Mouse (Mus musculus) CD4-positive, CD25-positive, alpha-beta regulatory T cell, adult 4 months (primary cell): ENCODE data around the gene Gpr152. TPM values are rescaled to one million over a fixed set of nuclear protein-coding genes. Genes with fewer than 3 reads are reported as not detected.

Experiments used
- ATAC-seq: one replicate; pipeline ENCODE4 v1.8.0; 2017
- polyA plus RNA-seq, 2 experiments: library from polyadenylated mRNA; unstranded; fragments of 100-300 nt; shearing (Covaris generic); gene quantifications; one replicate each; pipeline ENCODE4 v1.2.1; 2017

Gene Gpr152
- polyA plus RNA-seq, 2 experiments from 2014 or later: 0.29 TPM; not detected in 1

GRCm38 (mm10) chr19:4151488-4151860 lies 11.9 kb downstream of the Gpr152 start:
- ATAC-seq: no peak

GRCm38 (mm10) chr19:4151898-4152297 lies 12.3 kb downstream of the Gpr152 start:
- no peak for ATAC-seq

- no peak for ATAC-seq
Observed at GRCm38 (mm10) chr19:4152445-4153231, 13.1 kb downstream of the Gpr152 start.

GRCm38 (mm10) chr19:4153232-4153654 lies 13.7 kb downstream of the Gpr152 start, which contains the start of gene Ptprcap:
TSS of gene Ptprcap (plus strand) at chr19:4153604.
- no peak for ATAC-seq

- ATAC-seq: peak; percentile 84
Observed at GRCm38 (mm10) chr19:4154437-4155222, 15.0 kb downstream of the Gpr152 start.

- peak; percentile 36 for ATAC-seq
Observed at GRCm38 (mm10) chr19:4155223-4156072, 15.9 kb downstream of the Gpr152 start.

- no peak for ATAC-seq
Observed at GRCm38 (mm10) chr19:4156073-4156579, 16.5 kb downstream of the Gpr152 start.

GRCm38 (mm10) chr19:4156771-4157170 lies 17.2 kb downstream of the Gpr152 start:
- ATAC-seq: no peak

GRCm38 (mm10) chr19:4159049-4159448 lies 19.5 kb downstream of the Gpr152 start:
- ATAC-seq: no peak

GRCm38 (mm10) chr19:4162646-4163542 lies 23.3 kb downstream of the Gpr152 start, which contains the start of gene Rps6kb2:
TSS of gene Rps6kb2 (minus strand) at chr19:4163354.
- peak; percentile 98 for ATAC-seq

GRCm38 (mm10) chr19:4163543-4163887 lies 23.9 kb downstream of the Gpr152 start:
- ATAC-seq: no peak

- ATAC-seq: no peak
Observed at GRCm38 (mm10) chr19:4164100-4164499, 24.5 kb downstream of the Gpr152 start.

- ATAC-seq: no peak
Observed at GRCm38 (mm10) chr19:4164721-4165120, 25.1 kb downstream of the Gpr152 start.

GRCm38 (mm10) chr19:4166678-4167476 lies 27.3 kb downstream of the Gpr152 start:
- no peak for ATAC-seq

GRCm38 (mm10) chr19:4169378-4169784 lies 29.8 kb downstream of the Gpr152 start:
- ATAC-seq: peak; percentile 96

GRCm38 (mm10) chr19:4169810-4170209 lies 30.2 kb downstream of the Gpr152 start:
- ATAC-seq: peak; percentile 15

GRCm38 (mm10) chr19:4170723-4171392 lies 31.3 kb downstream of the Gpr152 start:
- no peak for ATAC-seq

GRCm38 (mm10) chr19:4171393-4172290 lies 32.1 kb downstream of the Gpr152 start:
- no peak for ATAC-seq

- no peak for ATAC-seq
Observed at GRCm38 (mm10) chr19:4172925-4173324, 33.3 kb downstream of the Gpr152 start.
